ENCODE assay signal across 18 mouse cellular contexts in genomic region chr2:143222326-143222725, GRCm38 (mm10).
DNase-seq lines count a peak whose midpoint lies in the region; ATAC-seq lines count a peak whose summit lies in the region.
"Had no signal": no experiment of that assay in that cellular context is flagged by ENCODE, and none has a peak within 500 bp of the region (broad histone marks: within the 10 kb centered on the region; RNA-seq: fewer than 3 reads in every experiment).

No protein-coding gene starts in this region.

- H3K4me1 ChIP-seq in hindbrain, embryonic 13.5 days (replicated peaks), result no peaks in the 10 kb centered on the region
- H3K4me1 ChIP-seq: embryonic facial prominence, embryonic 10.5 days; embryonic facial prominence, embryonic 12.5 days; forebrain, embryonic 13.5 days had no signal

- peak; percentile 20; the same call in 1 of the 2 replicates for ATAC-seq in frontal cortex, adult (ENCODE audit: low TSS enrichment)
- no peak for ATAC-seq in hindbrain, embryonic 13.5 days (ENCODE audit: low FRiP score)
- ATAC-seq: forebrain, embryonic 13.5 days; forebrain, embryonic 16.5 days had no signal

- DNase-seq in frontal cortex, postnatal 10 days (ENCODE audit: low spot score in 2 of 2), result no peak
- DNase-seq in layer of hippocampus, adult 9-11 months, result peak; percentile 10
- no peak for DNase-seq in layer of hippocampus, postnatal 36 days
- peak; percentile 74 for DNase-seq in telencephalon, adult 2 months (ENCODE audit: low read depth, low spot score)
- DNase-seq: adrenal gland, adult 2 months; adrenal gland, postnatal 10 days; adrenal gland, postnatal 25 days; cerebellum, adult 11-12 months; cerebellum, adult 2 months; cerebellum, adult 9-10 months; cerebellum, postnatal 10 days; cerebellum, postnatal 25 days had no signal

- H3K4me2 ChIP-seq in hindbrain, embryonic 13.5 days, result no peak overlapping the region
- H3K4me2 ChIP-seq: embryonic facial prominence, embryonic 12.5 days; forebrain, embryonic 13.5 days had no signal

- no peak overlapping the region for H3K4me3 ChIP-seq in hindbrain, embryonic 13.5 days
- H3K4me3 ChIP-seq: embryonic facial prominence, embryonic 10.5 days; embryonic facial prominence, embryonic 12.5 days; forebrain, embryonic 13.5 days had no signal

- 63% methylated on average over 1 of the region's 1 CpGs for WGBS in hindbrain, embryonic 13.5 days

- H3K36me3 ChIP-seq in hindbrain, embryonic 13.5 days, result no peaks in the 10 kb centered on the region
- H3K36me3 ChIP-seq: embryonic facial prominence, embryonic 10.5 days; embryonic facial prominence, embryonic 12.5 days had no signal

- H3K9ac ChIP-seq in hindbrain, embryonic 13.5 days, result no peak overlapping the region
- H3K9ac ChIP-seq: embryonic facial prominence, embryonic 12.5 days; forebrain, embryonic 13.5 days had no signal

- no peaks in the 10 kb centered on the region for H3K9me3 ChIP-seq in hindbrain, embryonic 13.5 days
- H3K9me3 ChIP-seq: embryonic facial prominence, embryonic 10.5 days; embryonic facial prominence, embryonic 12.5 days; forebrain, embryonic 13.5 days had no signal

- no peaks in the 10 kb centered on the region for H3K27me3 ChIP-seq in hindbrain, embryonic 13.5 days
- H3K27me3 ChIP-seq: embryonic facial prominence, embryonic 12.5 days; forebrain, embryonic 13.5 days had no signal

- H3K27ac ChIP-seq in hindbrain, embryonic 13.5 days, result no peak overlapping the region
- H3K27ac ChIP-seq: embryonic facial prominence, embryonic 10.5 days; embryonic facial prominence, embryonic 12.5 days; forebrain, embryonic 13.5 days had no signal

Comparison
In these comparisons a context has a peak if more than half of its experiments do, and no peak if none do; other contexts are left out.
1. DNase-seq: peak in layer of hippocampus, adult 9-11 months (single experiment) and telencephalon, adult 2 months (single experiment); none in frontal cortex, postnatal 10 days (0 of 2) and layer of hippocampus, postnatal 36 days (0 of 2).